Mouse (Mus musculus) C2C12 (cell line): ENCODE data around the gene Ercc5. TPM values are rescaled to one million over a fixed set of nuclear protein-coding genes. Genes with fewer than 3 reads are reported as not detected.

ENCODE experiments used
- H3K27me3 ChIP-seq: one replicate; pipeline ENCODE4 v1.6.1; 2011; ENCODE audit not compliant: control insufficient read depth, insufficient read depth, insufficient read length
- H3K36me3 ChIP-seq: one replicate; pipeline ENCODE4 v1.6.1; 2011; ENCODE audit not compliant: control insufficient read depth, insufficient read depth
- H3K4me3 ChIP-seq: one replicate; pipeline ENCODE4 v1.5.1; 2011; ENCODE audit warnings: mild to moderate bottlenecking, control low read depth; ENCODE audit not compliant: poor library complexity, insufficient read depth, severe bottlenecking
- H3K79me2 ChIP-seq: one replicate; pipeline ENCODE4 v1.6.1; 2011; ENCODE audit not compliant: control insufficient read depth, insufficient read depth
- H3K79me3 ChIP-seq: one replicate; pipeline ENCODE4 v1.6.1; 2011; ENCODE audit warnings: low read depth, control low read depth
- H3ac ChIP-seq: one replicate; pipeline ENCODE3; 2011; ENCODE audit warnings: low read depth; ENCODE audit not compliant: control insufficient read depth, insufficient read length
- CEBPB ChIP-seq: IDR thresholded peaks from one replicate; pipeline ENCODE4 v1.6.1; 2011; ENCODE audit warnings: low read depth, mild to moderate bottlenecking, control low read depth, moderate library complexity
- CTCF ChIP-seq: IDR thresholded peaks from one replicate; pipeline ENCODE4 v1.5.1; 2011; ENCODE audit not compliant: control insufficient read depth, insufficient read depth, insufficient read length
- FOSL1 ChIP-seq: IDR thresholded peaks from one replicate; pipeline ENCODE4 v1.8.0; 2011; ENCODE audit warnings: mild to moderate bottlenecking, low read length; ENCODE audit not compliant: poor library complexity, insufficient read depth, severe bottlenecking
- MAX ChIP-seq: IDR thresholded peaks from one replicate; pipeline ENCODE4 v1.6.1; 2011; ENCODE audit warnings: mild to moderate bottlenecking, control low read depth
- MYOD1 ChIP-seq: IDR thresholded peaks from one replicate; pipeline ENCODE4 v1.6.1; 2011; ENCODE audit warnings: low read depth; ENCODE audit not compliant: control insufficient read depth, insufficient read length
- MYOG ChIP-seq: IDR thresholded peaks from one replicate; pipeline ENCODE4 v1.6.1; 2011; ENCODE audit not compliant: control insufficient read depth, insufficient read length; ENCODE audit errors: extremely low read depth
- USF1 ChIP-seq: IDR thresholded peaks from one replicate; pipeline ENCODE4 v1.6.1; 2011; ENCODE audit warnings: low read depth, mild to moderate bottlenecking, control low read depth, moderate library complexity
- long read RNA-seq, 2 experiments: library from polyadenylated mRNA; unstranded; transcript quantifications; one replicate each; pipeline ENCODE4 v2.0.0; 2019 to 2020
- polyA plus RNA-seq: library from polyadenylated mRNA; unstranded; fragments of >200 nt; fragmentation: generic; extraction: Trizol; gene quantifications from one replicate; pipeline ENCODE4 v1.2.1, GENCODE M21; 2012; ENCODE audit warnings: missing spikeins

Ercc5 gene
- 4.4 TPM for polyA plus RNA-seq
- long read RNA-seq, experiment 1, partial matches to known transcripts, result 6 of 10 reads
- long read RNA-seq, experiment 1, other reads (novel, unspliced or antisense), result 0 of 10 reads
- long read RNA-seq, experiment 2, transcript Ercc5-201 (15 exons, 3,907 nt), result major isoform, 46 of 179 reads
- long read RNA-seq, experiment 2, partial matches to known transcripts, result 86 of 179 reads
- long read RNA-seq, experiment 2, other reads (novel, unspliced or antisense), result 47 of 179 reads

GRCm38 (mm10) chr1:44147563-44148381 lies at the start of gene Ercc5:
TSS of gene Ercc5 (plus strand) at chr1:44147744.
- Histone ChIP-seq H3K4me3 (peak within 1 kb of the TSS; percentile 56), H3K79me2 (peaks cover 18% of the 10 kb centered on the region), H3K79me3 (peaks cover 3% of the 10 kb centered on the region), H3K27me3 (no peaks in the 10 kb centered on the region), H3ac (peak within 1 kb of the TSS; percentile 83), H3K36me3 (peaks cover 16% of the 10 kb centered on the region)
- TF ChIP-seq CEBPB (no peak), MYOG (no peak), FOSL1 (no peak), CTCF (no peak), USF1 (no peak), MAX (peak; percentile 27), MYOD1 (no peak)

GRCm38 (mm10) chr1:44101448-44102225 lies 45.9 kb upstream of the Ercc5 start:
- H3ac ChIP-seq, result peak overlapping the region; percentile 86
- H3K4me3 ChIP-seq, result peak overlapping the region; percentile 66
- H3K79me3 ChIP-seq, result peaks cover 42% of the 10 kb centered on the region
- no peaks in the 10 kb centered on the region for H3K27me3 ChIP-seq
- no peak for TF ChIP-seq MYOG
- TF ChIP-seq MAX, result no peak
- TF ChIP-seq FOSL1, result no peak
- no peak for TF ChIP-seq CTCF
- TF ChIP-seq MYOD1, result no peak
- no peak for TF ChIP-seq USF1
- TF ChIP-seq CEBPB, result no peak
- H3K79me2 ChIP-seq, result peaks cover 51% of the 10 kb centered on the region
- peaks cover 30% of the 10 kb centered on the region for H3K36me3 ChIP-seq

- peak within 1 kb of the TSS; percentile 86 for H3ac ChIP-seq
- H3K79me2 ChIP-seq, result peaks cover 44% of the 10 kb centered on the region
- peaks cover 36% of the 10 kb centered on the region for H3K79me3 ChIP-seq
- peak within 1 kb of the TSS; percentile 66 for H3K4me3 ChIP-seq
- H3K36me3 ChIP-seq, result peaks cover 31% of the 10 kb centered on the region
- TF ChIP-seq MAX (peak; percentile 70), MYOG (no peak)
- H3K27me3 ChIP-seq, result no peaks in the 10 kb centered on the region
Measured at GRCm38 (mm10) chr1:44102259-44102717, 45.3 kb upstream of the Ercc5 start, which contains the start of gene Tex30. TSS of gene Tex30 (minus strand) at chr1:44102441.

GRCm38 (mm10) chr1:44102939-44103338 lies 44.6 kb upstream of the Ercc5 start:
- Histone ChIP-seq H3K79me3 (peaks cover 30% of the 10 kb centered on the region), H3K27me3 (no peaks in the 10 kb centered on the region), H3K79me2 (peaks cover 38% of the 10 kb centered on the region), H3ac (peak overlapping the region; percentile 19), H3K36me3 (peaks cover 33% of the 10 kb centered on the region), H3K4me3 (peak overlapping the region; percentile 66)
- no peak for TF ChIP-seq MYOD1
- TF ChIP-seq CEBPB, result no peak
- TF ChIP-seq MAX, result no peak
- TF ChIP-seq MYOG, result no peak
- no peak for TF ChIP-seq USF1

- Histone ChIP-seq H3ac (peak overlapping the region; percentile 53), H3K4me3 (peak overlapping the region; percentile 81)
Measured at GRCm38 (mm10) chr1:44117571-44117970, 30.0 kb upstream of the Ercc5 start.

More at GRCm38 (mm10) chr1:44117571-44117970, 30.0 kb upstream of the Ercc5 start:
- TF ChIP-seq MYOD1, result no peak
- TF ChIP-seq MYOG, result no peak
- TF ChIP-seq CTCF, result no peak
- Histone ChIP-seq H3K27me3 (no peaks in the 10 kb centered on the region), H3K79me3 (peaks cover 21% of the 10 kb centered on the region), H3K79me2 (peaks cover 48% of the 10 kb centered on the region), H3K36me3 (peaks cover 41% of the 10 kb centered on the region)
